Mouse (Mus musculus): Measurements from ENCODE around the gene Hnrnpa2b1. TPM values are rescaled to one million over a fixed set of nuclear protein-coding genes. Genes with fewer than 3 reads are reported as not detected.
"Not testable (repeated sequence)": the region's sequence is repeated elsewhere in the genome, so short reads cannot be mapped to it uniquely, and the experiment has no call there.

Gene Hnrnpa2b1
- polyA plus RNA-seq, 1 experiment from 2014 or later: 2,303 TPM

DNA sequence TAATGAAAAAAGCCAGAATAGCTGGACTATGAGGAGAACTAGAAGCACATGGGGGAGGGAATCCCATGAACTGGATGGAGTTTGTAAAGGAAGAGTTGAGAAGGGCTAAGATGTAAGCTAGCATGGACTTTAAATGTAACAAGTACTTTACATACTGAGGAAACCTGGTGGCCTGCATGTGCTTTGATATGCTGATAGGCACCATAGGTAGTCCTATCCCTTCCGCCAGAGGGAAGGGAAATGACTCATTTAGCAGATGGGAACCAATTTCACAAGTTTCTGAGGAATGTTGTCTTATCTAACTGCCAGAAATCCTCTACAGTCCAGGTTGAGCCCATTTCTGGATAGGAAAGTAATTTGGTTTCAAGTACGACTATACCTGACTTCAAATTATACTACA is 16.0 kb upstream of the Hnrnpa2b1 start:
- no peak for DNase-seq (ENCODE audit: low spot score)
- Histone ChIP-seq H3K9me3 (replicated peaks) (no peaks in the 10 kb centered on the region), H3K4me3 (no peak overlapping the region), H3K4me1 (peaks cover 10% of the 10 kb centered on the region; the same call in 1 of the 2 replicates), H3K36me3 (peaks cover 33% of the 10 kb centered on the region), H3K27ac (no peak overlapping the region), H3K27me3 (ENCODE audit: low read depth, poor library complexity, severe bottlenecking) (no peaks in the 10 kb centered on the region)
- WGBS: 57% methylated on average over 2 of the region's 2 CpGs

DNA sequence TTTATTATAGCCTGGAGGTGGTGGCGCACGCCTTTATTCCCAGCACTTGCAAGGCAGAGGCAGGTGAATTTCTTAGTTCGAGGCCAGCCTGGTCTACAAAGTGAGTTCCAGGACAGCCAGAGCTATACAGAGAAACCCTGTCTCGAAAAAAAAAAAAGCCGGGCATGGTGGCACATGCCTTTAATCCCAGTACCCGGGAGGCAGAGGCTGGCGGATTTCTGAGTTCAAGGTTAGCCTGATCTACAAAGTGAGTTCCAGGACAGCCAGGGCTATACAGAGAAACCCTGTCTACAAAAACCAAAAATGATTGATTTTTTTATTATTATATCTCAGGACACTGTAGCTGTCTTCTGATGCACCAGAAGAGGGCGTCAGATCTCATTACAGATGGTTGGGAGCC is 14.9 kb upstream of the Hnrnpa2b1 start:
- H3K27me3 ChIP-seq (ENCODE audit: low read depth, poor library complexity, severe bottlenecking); H3K4me1 ChIP-seq; H3K4me3 ChIP-seq; H3K27ac ChIP-seq; H3K9me3 ChIP-seq (replicated peaks); DNase-seq (ENCODE audit: low spot score): not testable (repeated sequence)
- 87% methylated on average over 8 of the region's 8 CpGs for whole genome bisulfite sequencing
- H3K36me3 ChIP-seq: peaks cover 44% of the 10 kb centered on the region

DNA sequence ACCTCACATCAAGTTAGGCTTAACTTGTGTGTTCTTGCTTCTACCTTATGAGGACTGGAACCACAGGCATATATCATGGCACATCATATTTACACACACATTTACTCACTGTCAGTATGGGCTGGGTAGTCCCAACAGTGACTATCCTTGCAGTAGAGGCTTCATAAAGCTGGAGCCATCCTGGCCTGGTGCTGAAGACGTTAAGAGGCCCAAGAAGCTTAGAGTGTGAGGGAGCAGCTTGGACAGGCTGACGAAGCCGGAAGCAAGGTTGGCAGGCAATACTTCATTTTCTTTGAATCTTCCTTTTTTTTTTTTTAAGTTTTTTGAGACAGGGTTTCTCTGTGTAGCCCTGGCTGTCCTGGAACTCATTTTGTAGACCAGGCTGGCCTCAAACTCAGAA is 14.2 kb upstream of the Hnrnpa2b1 start:
- DNase-seq (ENCODE audit: low spot score): no peak
- WGBS: 90% methylated on average over 3 of the region's 3 CpGs
- Histone ChIP-seq H3K36me3 (peaks cover 51% of the 10 kb centered on the region), H3K4me3 (no peak overlapping the region), H3K9me3 (replicated peaks) (no peaks in the 10 kb centered on the region), H3K27me3 (ENCODE audit: low read depth, poor library complexity, severe bottlenecking) (no peaks in the 10 kb centered on the region), H3K27ac (no peak overlapping the region), H3K4me1 (no peaks in the 10 kb centered on the region)

DNA sequence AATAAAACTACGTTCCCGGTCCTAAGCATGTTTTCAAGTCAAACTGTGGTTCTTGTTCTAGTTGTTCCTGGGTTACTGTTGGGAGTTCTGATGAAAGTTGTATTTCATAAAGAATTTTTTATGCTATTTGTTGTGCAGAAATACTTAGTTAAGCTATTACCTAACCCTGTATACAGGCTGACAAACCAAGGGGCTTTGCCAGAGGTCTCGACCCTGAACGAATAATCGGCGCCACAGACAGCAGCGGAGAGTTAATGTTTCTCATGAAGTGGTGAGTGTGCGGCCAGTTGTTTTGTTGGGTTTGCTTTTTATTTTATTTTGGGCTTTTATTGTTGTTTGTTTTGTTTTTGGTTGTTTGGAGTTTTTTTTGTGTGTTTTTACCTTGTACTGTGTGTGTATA is 11.9 kb upstream of the Hnrnpa2b1 start:
- WGBS: 97% methylated on average over 8 of the region's 8 CpGs
- no peaks in the 10 kb centered on the region for H3K9me3 ChIP-seq (replicated peaks)
- no peak overlapping the region for H3K27ac ChIP-seq
- no peak for DNase-seq (ENCODE audit: low spot score)
- peaks cover 74% of the 10 kb centered on the region for H3K36me3 ChIP-seq
- H3K4me3 ChIP-seq: no peak overlapping the region
- no peaks in the 10 kb centered on the region for H3K4me1 ChIP-seq
- H3K27me3 ChIP-seq (ENCODE audit: low read depth, poor library complexity, severe bottlenecking): no peaks in the 10 kb centered on the region

DNA sequence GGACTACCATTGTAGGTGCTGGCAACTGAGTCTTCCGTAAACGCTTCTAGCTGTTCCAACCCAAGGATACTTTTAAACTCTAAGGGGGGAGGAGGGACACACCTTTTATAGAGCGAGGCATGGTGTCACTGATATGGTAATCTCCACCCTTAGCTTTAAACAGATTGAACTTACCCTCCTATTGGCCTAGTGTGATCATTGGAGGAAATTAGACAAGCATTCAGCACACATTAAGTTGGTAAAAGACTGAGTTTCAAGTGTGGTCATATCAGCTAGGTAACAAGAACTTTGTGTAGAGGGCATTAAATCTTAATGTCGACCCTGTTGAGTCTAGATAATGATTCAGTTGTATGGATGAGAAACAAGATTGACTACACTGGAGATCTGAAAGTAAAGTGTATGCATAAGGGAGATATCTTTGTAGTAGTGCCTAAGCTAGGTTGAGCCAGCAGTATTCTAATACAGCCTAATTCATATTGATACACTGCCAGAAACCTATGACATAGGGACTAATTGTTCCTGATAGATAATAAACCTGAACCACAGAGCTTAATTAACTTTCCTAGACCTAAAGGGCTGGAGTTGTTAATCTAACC is 9.5 kb upstream of the Hnrnpa2b1 start:
- WGBS: 92% methylated on average over 4 of the region's 4 CpGs
- Histone ChIP-seq H3K27ac (no peak overlapping the region), H3K27me3 (ENCODE audit: low read depth, poor library complexity, severe bottlenecking) (no peaks in the 10 kb centered on the region), H3K4me3 (no peak overlapping the region), H3K36me3 (peaks cover 89% of the 10 kb centered on the region), H3K9me3 (replicated peaks) (no peaks in the 10 kb centered on the region), H3K4me1 (no peaks in the 10 kb centered on the region)
- no peak for DNase-seq (ENCODE audit: low spot score)

DNA sequence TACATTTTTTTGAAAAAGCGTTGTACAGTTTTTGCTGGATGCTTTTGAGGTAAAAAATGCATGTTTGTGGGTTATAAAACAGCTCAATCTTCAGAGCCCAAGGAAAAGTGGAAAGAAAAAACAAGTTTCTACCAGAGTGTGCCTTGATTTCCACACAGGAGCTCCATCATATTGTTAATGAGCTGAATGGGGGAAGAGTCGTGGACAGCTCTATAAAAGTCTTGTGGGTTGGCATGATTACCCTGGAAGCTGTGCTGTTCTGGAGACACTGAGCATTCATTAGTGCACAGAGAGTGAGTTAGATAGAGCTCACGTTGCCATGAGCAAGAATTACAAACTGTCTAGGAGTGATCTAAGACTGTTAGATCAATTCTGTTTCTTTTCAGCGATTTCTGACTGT is 2.5 kb upstream of the Hnrnpa2b1 start:
- peak; percentile 26 for DNase-seq (ENCODE audit: low spot score)
- WGBS: 67% methylated on average over 4 of the region's 4 CpGs
- peak overlapping the region; percentile 97 for H3K4me3 ChIP-seq
- H3K27ac ChIP-seq: peak overlapping the region; percentile 99
- H3K36me3 ChIP-seq: peaks cover 61% of the 10 kb centered on the region
- H3K4me1 ChIP-seq: peaks cover 20% of the 10 kb centered on the region
- H3K27me3 ChIP-seq (ENCODE audit: low read depth, poor library complexity, severe bottlenecking): no peaks in the 10 kb centered on the region
- H3K9me3 ChIP-seq (replicated peaks): no peaks in the 10 kb centered on the region

DNA sequence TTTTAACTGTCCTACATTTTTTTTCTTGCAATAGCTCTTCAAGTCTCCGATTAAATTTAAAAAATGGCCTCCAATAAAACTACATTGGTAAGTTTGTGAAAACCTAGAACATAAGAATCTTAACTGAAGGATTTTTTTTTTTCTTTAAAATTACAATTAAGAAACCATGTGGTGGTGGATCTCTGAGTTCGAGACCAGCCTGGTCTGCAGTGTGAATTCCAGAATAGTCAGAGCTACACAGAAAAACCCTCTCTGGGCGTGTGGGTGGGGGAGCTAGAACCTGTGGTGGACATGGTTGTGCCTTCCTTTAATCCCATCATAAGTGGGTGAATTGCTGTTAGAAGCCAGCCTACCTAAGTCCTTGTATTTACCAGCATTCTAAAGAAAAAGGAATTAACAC is 2.1 kb upstream of the Hnrnpa2b1 start:
- Histone ChIP-seq H3K27me3 (ENCODE audit: low read depth, poor library complexity, severe bottlenecking) (no peaks in the 10 kb centered on the region), H3K36me3 (peaks cover 61% of the 10 kb centered on the region), H3K27ac (peak overlapping the region; percentile 99), H3K9me3 (replicated peaks) (no peaks in the 10 kb centered on the region), H3K4me1 (peaks cover 24% of the 10 kb centered on the region), H3K4me3 (peak overlapping the region; percentile 97)
- WGBS: 29% methylated on average over 3 of the region's 3 CpGs
- peak; percentile 31 for DNase-seq (ENCODE audit: low spot score)

DNA sequence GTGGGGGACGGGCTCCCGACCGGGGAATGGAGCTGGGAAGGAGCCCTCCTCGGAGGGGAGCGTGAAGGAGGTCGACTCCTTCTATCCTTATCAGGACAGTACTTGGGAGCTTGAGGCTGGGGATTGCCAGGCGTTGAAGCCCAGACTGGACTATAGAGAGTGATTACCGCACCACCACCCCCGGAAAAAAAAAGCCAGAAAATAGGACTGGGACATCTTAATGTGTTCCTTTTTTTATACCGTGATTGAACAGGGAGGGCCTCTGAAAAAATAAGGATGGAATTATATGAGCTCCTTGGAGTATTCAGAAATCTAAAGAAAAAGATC is 1.4 kb upstream of the Hnrnpa2b1 start:
- peaks cover 28% of the 10 kb centered on the region for H3K4me1 ChIP-seq
- H3K27me3 ChIP-seq (ENCODE audit: low read depth, poor library complexity, severe bottlenecking): no peaks in the 10 kb centered on the region
- peak overlapping the region; percentile 97 for H3K4me3 ChIP-seq
- WGBS: under 1% methylated on average over 10 of the region's 10 CpGs
- no peak for DNase-seq (ENCODE audit: low spot score)
- peak overlapping the region; percentile 99 for H3K27ac ChIP-seq
- no peaks in the 10 kb centered on the region for H3K9me3 ChIP-seq (replicated peaks)
- H3K36me3 ChIP-seq: peaks cover 61% of the 10 kb centered on the region

DNA sequence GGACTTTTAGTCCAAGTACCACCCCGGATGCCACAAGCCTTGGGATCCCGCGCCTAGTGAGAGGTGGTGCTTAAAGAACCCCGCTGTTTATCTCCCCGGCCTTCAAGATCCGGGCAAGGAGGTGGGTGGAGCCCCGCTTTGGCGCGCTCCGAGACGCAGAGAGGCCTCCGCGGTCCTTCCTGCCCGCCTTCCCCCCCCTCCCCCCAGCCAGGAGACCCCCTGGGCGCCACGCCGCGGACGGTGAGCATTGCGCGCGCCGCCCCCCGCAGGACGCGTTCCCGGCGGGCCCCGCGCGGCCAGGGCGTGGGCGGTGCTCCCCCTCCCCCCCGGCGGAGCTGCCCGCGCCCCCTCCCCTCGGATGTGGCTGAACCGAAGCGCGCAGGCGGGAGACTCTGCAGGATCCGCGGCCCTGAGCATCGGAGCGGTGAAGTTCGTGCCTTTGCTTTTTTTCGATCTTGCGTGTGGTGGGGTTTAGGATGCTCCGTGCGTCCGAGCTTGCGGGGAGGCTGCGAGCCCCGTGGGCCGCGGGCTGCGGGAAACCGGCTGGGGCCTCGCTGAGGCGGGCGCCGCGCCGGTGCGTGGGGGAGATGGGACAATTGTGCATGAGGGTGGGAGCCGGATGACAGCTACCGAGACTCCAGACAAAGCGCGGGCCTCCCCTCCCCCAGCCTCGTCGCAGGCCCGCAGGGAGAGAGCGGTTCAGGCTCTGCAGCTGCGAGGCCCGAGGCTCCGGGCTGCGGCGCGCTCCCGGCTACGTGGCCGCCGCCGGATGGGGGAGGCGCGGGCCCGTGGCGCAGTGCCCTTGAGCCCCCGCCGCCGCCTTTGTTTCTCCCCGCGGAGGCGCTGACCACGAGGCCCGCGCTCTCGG is 851 bp upstream of the Hnrnpa2b1 start, which contains the start of gene Cbx3:
Gene Cbx3 (plus strand): TSS at position 50 of the 868 bp plus-strand sequence.
- under 1% methylated on average over 95 of the region's 99 CpGs for WGBS
- peaks cover 32% of the 10 kb centered on the region for H3K4me1 ChIP-seq
- no peaks in the 10 kb centered on the region for H3K9me3 ChIP-seq (replicated peaks)
- H3K27me3 ChIP-seq (ENCODE audit: low read depth, poor library complexity, severe bottlenecking): no peaks in the 10 kb centered on the region
- H3K4me3 ChIP-seq: peak within 1 kb of the TSS; percentile 97
- H3K36me3 ChIP-seq: peaks cover 61% of the 10 kb centered on the region
- peak; percentile 95 for DNase-seq (ENCODE audit: low spot score)
- H3K27ac ChIP-seq: peak within 1 kb of the TSS; percentile 99

DNA sequence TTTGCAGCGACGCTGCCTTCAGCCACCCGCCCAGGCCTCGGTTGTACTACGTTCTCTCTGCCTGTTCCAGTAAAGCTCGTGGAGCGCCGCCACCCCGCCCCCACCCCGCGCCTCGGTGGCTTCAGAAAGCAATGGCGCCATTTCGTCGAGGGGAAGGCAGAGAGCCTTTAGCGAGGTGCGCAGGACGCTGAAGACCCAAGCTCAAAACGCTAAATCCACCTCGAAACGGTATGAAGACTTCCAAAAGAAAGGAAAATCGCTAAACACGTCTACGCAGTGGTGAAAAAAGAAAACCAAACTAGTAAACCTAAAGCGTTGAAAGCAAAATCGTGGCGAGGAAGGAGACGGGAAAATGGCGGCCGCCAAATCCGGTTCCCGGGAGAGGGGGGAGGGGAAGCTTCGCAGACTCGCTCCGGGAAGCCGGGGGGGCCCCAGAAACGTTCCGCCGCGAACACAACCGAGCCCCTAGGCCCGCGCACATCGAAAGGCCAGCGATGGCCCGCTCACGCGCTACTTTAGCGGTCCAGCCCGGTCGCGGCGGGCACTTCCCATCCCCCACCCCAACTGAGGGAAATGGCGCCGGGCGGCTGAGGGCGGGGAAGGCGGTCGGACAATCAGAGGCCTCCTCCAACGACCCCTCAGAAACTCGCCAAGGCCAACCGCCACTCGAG is 668 bp downstream of the Hnrnpa2b1 start:
- Histone ChIP-seq H3K36me3 (peaks cover 61% of the 10 kb centered on the region), H3K27me3 (ENCODE audit: low read depth, poor library complexity, severe bottlenecking) (no peaks in the 10 kb centered on the region), H3K27ac (peak overlapping the region; percentile 99), H3K9me3 (replicated peaks) (no peaks in the 10 kb centered on the region), H3K4me3 (peak overlapping the region; percentile 97), H3K4me1 (peaks cover 32% of the 10 kb centered on the region)
- DNase-seq (ENCODE audit: low spot score): peak; percentile 87
- under 1% methylated on average over 63 of the region's 63 CpGs for WGBS

DNA sequence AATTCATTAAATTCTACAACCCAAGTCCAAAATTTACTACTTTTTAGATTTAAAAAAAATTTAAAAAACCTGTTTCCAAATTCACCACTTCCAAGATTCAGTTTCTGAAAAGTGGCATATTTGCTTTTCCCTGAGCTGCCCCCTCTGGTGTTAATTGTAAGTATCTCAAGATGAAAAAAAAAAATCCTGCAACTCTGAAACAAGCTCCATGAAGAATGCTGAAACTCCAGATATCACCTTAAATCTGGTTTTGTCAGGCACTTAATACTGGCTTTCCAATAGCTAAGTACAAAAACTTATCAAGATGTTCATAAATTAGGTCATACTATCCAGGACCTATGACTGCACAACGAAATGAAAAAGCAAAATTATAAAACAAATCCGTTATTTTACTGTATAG is 2.0 kb downstream of the Hnrnpa2b1 start:
- peak; percentile 16 for DNase-seq (ENCODE audit: low spot score)
- Histone ChIP-seq H3K27ac (peak overlapping the region; percentile 99), H3K27me3 (ENCODE audit: low read depth, poor library complexity, severe bottlenecking) (no peaks in the 10 kb centered on the region), H3K9me3 (replicated peaks) (no peaks in the 10 kb centered on the region), H3K4me1 (peaks cover 22% of the 10 kb centered on the region), H3K4me3 (peak overlapping the region; percentile 97), H3K36me3 (peaks cover 61% of the 10 kb centered on the region)
- 0% methylated on average over 2 of the region's 2 CpGs for WGBS

DNA sequence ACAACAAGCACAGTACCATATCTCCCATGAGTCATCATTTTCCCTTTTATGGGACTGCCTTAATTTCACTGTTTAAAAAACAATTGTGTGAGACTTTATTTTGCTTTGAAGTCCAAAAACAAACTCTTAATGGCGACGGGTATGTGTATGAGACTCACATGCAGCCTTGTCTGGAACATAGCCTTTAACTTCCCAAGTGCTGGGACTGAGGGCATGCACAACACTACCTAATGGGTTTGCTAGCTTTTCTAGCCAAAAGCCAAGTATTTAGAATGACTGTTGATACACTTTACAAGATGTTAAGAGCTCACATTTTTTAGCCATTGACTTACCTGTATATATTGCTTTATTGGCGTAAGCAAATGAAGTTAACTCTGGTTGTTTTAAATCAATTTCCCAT is 9.3 kb downstream of the Hnrnpa2b1 start:
- H3K27ac ChIP-seq: no peak overlapping the region
- peaks cover 77% of the 10 kb centered on the region for H3K36me3 ChIP-seq
- no peaks in the 10 kb centered on the region for H3K27me3 ChIP-seq (ENCODE audit: low read depth, poor library complexity, severe bottlenecking)
- 80% methylated on average over 3 of the region's 3 CpGs for WGBS
- H3K4me1 ChIP-seq: no peaks in the 10 kb centered on the region
- peak; percentile 27 for DNase-seq (ENCODE audit: low spot score)
- H3K4me3 ChIP-seq: no peak overlapping the region
- H3K9me3 ChIP-seq (replicated peaks): no peaks in the 10 kb centered on the region

DNA sequence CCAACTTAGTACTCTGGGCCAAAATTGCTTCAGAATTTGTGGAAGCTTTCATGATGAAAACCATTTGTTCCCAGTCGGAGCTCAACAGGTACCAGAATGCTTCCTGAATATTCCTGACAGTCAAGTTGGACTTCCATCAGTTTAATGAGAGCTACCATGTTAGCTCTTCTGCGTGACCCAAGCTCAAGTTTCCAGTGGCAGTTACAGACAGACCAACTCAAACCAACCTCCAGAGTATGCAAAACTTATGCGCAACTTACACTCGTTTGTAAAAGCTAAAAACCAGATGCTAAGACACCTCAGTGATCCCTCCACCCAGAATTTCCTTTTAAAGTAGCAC is 9.7 kb downstream of the Hnrnpa2b1 start:
- Histone ChIP-seq H3K4me3 (no peak overlapping the region), H3K27ac (no peak overlapping the region), H3K27me3 (ENCODE audit: low read depth, poor library complexity, severe bottlenecking) (no peaks in the 10 kb centered on the region), H3K9me3 (replicated peaks) (no peaks in the 10 kb centered on the region), H3K36me3 (peaks cover 73% of the 10 kb centered on the region), H3K4me1 (no peaks in the 10 kb centered on the region)
- WGBS: 76% methylated on average over 4 of the region's 4 CpGs
- DNase-seq (ENCODE audit: low spot score): peak; percentile 33

Data from limb, embryonic 10.5 days (tissue).